Mouse (Mus musculus) kidney, embryonic 14.5 days (tissue): ENCODE measurements around the gene Zdhhc7. TPM values are rescaled to one million over a fixed set of nuclear protein-coding genes. Genes with fewer than 3 reads are reported as not detected.
A peak's percentile ranks its signal among the peaks of the same experiment; 100 is the strongest.

Experiments
- ATAC-seq: fragments of 200-750 bp; cut with Nextera tagmentation; 2 replicates; pipeline ENCODE4 v1.8.0; 2017; ENCODE audit warnings: moderate number of reproducible peaks, mild to moderate bottlenecking, moderate TSS enrichment, moderate library complexity; ENCODE audit not compliant: low FRiP score, low TSS enrichment
- H3K27ac ChIP-seq: fragments of 300-500 bp; sonication (generic); 2 replicates; pipeline ENCODE4 v1.5.1; 2014; ENCODE audit warnings: low read depth, mild to moderate bottlenecking, low read length, moderate library complexity, mixed read lengths
- H3K27me3 ChIP-seq: fragments of 300-500 bp; sonication (generic); 2 replicates; pipeline ENCODE4 v1.6.1; 2014; ENCODE audit warnings: mild to moderate bottlenecking, low read length; ENCODE audit not compliant: control insufficient read depth, insufficient read depth
- H3K36me3 ChIP-seq: fragments of 300-500 bp; sonication (generic); 2 replicates; pipeline ENCODE4 v1.6.1; 2014; ENCODE audit warnings: low read length, mixed read lengths; ENCODE audit not compliant: control insufficient read depth, insufficient read depth
- H3K4me1 ChIP-seq: fragments of 300-500 bp; sonication (generic); 2 replicates; pipeline ENCODE4 v1.6.1; 2014; ENCODE audit warnings: low read length, mixed read lengths; ENCODE audit not compliant: control insufficient read depth, insufficient read depth
- H3K4me2 ChIP-seq: fragments of 300-500 bp; sonication (generic); replicated peaks from 2 replicates; pipeline ENCODE4 v1.6.1; 2014; ENCODE audit warnings: low read depth, mild to moderate bottlenecking, low read length
- H3K4me3 ChIP-seq: fragments of 300-500 bp; sonication (generic); 2 replicates; pipeline ENCODE4 v1.5.1; 2014; ENCODE audit warnings: mild to moderate bottlenecking, low read length
- H3K9ac ChIP-seq: fragments of 300-500 bp; sonication (generic); 2 replicates; pipeline ENCODE4 v1.6.1; 2014; ENCODE audit warnings: low read depth, mild to moderate bottlenecking, low read length, moderate library complexity
- H3K9me3 ChIP-seq: fragments of 300-500 bp; sonication (generic); 2 replicates; pipeline ENCODE4 v1.6.1; 2016; ENCODE audit warnings: low read length; ENCODE audit not compliant: control insufficient read depth
- WGBS: fragments of 180-500 bp; shearing (Covaris S2); extraction: QIAGEN DNeasy Blood & Tissue Kit; methylation state at CpG from one replicate; pipeline ENCODE4 v1.1.7; 2014; 5-methylcytosine and 5-hydroxymethylcytosine counted together
- polyA plus RNA-seq: library from polyadenylated mRNA; unstranded; fragments of >200 nt; fragmentation: Nextera tagmentation; extraction: Ambion mirVana; gene quantifications from 2 replicates; pipeline ENCODE4 v1.2.1, GENCODE M21; 2014

Gene Zdhhc7
- polyA plus RNA-seq, 1 experiment from 2014 or later, result 31.0 TPM

DNA sequence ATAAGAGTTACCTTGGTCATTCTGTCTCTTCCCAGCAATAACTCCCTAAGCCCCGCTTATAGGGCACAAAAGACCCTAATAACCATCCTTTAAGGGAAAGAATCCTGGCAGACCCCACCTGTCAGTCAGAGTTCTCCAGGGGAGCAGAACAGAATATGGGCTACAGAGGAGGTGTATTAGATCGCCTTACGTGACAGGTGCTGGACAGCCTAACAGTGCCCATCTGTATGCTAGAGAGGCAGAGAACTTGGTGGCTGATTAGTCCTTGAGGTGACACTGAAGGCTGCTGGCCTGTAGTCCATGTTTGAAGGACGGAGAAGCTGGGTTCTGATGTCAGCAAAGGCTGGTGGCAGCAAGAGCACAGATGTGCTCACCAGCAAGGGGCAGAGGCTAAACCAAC, 9.7 kb upstream of the Zdhhc7 start:
- H3K9ac ChIP-seq, result no peak overlapping the region
- WGBS, result 82% methylated on average over 4 of the region's 4 CpGs
- H3K36me3 ChIP-seq, result no peaks in the 10 kb centered on the region
- no peak overlapping the region for H3K4me3 ChIP-seq
- peaks cover 12% of the 10 kb centered on the region; the same call in 1 of the 2 replicates for H3K4me1 ChIP-seq
- no peak overlapping the region for H3K27ac ChIP-seq
- H3K9me3 ChIP-seq, result no peaks in the 10 kb centered on the region
- no peak for ATAC-seq
- peaks cover 16% of the 10 kb centered on the region for H3K27me3 ChIP-seq
- no peak overlapping the region for H3K4me2 ChIP-seq

DNA sequence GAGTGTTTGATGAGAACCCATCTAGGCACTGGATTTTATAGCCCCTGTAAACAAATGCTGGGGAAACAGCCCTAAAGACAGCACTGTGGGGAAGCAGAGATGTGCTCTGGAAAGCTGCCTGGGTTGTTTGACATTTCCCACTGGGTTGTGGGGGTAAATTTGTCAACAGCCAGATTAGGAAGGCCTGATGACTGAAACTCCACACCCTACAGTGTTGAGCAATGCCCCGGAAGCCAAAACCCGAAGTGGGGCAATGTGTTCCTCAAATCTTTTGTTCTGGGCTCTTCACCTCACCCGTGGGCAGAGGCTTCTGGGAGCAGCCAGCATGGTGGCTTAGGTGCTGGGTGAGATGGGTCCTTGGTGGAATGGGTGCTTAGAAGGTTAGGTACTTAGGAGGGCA, 7.9 kb upstream of the Zdhhc7 start:
- no peak overlapping the region for H3K4me2 ChIP-seq
- ATAC-seq, result no peak
- H3K27ac ChIP-seq, result no peak overlapping the region
- H3K4me3 ChIP-seq, result no peak overlapping the region
- H3K4me1 ChIP-seq, result peaks cover 7% of the 10 kb centered on the region; the same call in 1 of the 2 replicates
- peaks cover 1% of the 10 kb centered on the region; the same call in 1 of the 2 replicates for H3K27me3 ChIP-seq
- 36% methylated on average over 3 of the region's 3 CpGs for WGBS
- no peaks in the 10 kb centered on the region for H3K36me3 ChIP-seq
- no peak overlapping the region for H3K9ac ChIP-seq
- H3K9me3 ChIP-seq, result no peaks in the 10 kb centered on the region

DNA sequence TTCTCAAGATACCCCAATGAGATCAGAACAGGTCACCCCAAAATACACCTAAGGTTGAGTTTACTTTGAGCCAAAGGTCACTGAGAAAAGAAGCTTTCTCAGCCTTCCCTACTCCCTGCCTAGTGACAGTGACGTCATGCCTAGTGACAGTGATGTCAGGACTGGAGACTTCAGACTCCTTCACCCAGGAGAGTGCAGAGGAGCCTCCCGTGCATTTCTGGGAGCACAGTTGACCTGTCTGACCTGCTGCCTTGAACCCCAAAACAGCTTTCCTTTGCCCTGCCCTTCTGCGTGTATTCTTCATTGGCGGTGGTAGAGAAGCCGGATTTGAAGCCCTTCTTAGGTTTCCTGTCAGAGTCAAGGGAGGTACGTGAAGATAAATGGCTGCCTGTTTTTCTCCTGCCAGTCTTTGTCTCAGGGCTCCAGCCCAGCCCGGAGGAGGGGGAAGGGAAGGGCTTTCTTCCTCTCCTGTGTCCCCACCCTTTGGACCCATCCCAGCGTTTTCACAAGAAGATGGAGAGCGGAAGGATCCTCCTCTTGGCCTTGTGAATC, 3.5 kb upstream of the Zdhhc7 start:
- no peak overlapping the region for H3K27ac ChIP-seq
- no peaks in the 10 kb centered on the region for H3K36me3 ChIP-seq
- no peak overlapping the region for H3K4me3 ChIP-seq
- H3K4me1 ChIP-seq, result peaks cover 20% of the 10 kb centered on the region
- no peak for ATAC-seq
- no peaks in the 10 kb centered on the region for H3K9me3 ChIP-seq
- WGBS, result 48% methylated on average over 9 of the region's 9 CpGs
- H3K4me2 ChIP-seq, result no peak overlapping the region
- H3K27me3 ChIP-seq, result no peaks in the 10 kb centered on the region
- no peak overlapping the region for H3K9ac ChIP-seq

DNA sequence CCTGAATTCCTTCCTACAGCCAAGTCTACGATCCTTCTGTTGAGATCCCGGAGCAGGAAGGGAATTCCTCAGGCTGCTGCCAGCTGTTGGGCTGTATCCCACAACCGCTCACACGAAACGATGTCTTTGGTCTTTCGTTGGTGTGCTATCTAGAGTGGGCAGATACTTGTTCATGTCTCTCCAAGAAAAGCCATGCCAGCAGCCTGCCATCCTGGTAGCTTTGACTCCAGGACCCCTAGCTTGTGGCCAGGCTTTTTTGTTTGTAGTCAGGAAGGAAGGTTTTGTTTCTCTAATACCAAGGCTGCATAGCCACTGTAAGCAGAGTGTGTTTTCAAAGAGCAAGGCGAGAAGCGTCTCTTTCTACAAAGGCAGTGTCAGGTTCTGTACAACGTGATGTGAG, 2.6 kb upstream of the Zdhhc7 start:
- WGBS, result 87% methylated on average over 9 of the region's 9 CpGs
- Histone ChIP-seq H3K4me3 (no peak overlapping the region), H3K27ac (no peak overlapping the region), H3K9me3 (no peaks in the 10 kb centered on the region), H3K27me3 (no peaks in the 10 kb centered on the region), H3K9ac (no peak overlapping the region), H3K4me1 (peaks cover 21% of the 10 kb centered on the region), H3K36me3 (no peaks in the 10 kb centered on the region), H3K4me2 (no peak overlapping the region)
- no peak for ATAC-seq

DNA sequence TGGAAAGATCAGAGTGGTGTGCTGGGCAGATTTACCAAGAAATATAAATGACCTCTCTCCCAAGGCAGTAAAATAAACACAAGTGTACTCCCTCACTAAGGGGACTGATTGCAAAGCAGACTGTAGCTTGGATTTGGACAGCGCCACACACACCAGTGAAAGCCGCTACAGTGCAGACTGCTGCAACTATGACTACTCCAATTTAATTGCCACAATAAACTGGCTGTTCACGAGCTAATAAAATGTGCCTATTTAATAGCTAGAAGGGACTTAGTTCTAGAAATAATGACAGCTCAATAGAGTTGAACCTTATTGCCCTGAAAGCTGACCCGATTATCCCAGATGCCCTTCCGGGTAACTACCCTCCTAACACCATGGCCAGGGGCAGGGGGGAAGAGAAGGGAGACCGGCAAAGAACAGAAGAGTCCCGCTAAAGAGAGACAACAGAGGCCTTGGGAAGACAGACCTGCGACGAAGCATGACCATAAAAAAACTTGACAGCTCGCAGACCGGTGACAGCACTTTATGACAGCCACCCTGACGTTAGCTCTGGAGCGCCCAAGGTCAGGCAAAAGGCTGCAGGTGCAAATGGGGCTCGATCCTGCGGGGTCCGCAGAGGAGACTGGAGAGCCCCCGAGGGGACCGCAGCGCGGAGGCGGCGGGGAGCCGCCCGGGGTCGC, 754 bp downstream of the Zdhhc7 start:
- 0 out of 2 replicates have a peak, but pooled peaks have one; percentile 4 for ATAC-seq
- Histone ChIP-seq H3K27me3 (no peaks in the 10 kb centered on the region), H3K4me2 (peak overlapping the region; percentile 97), H3K9ac (peak overlapping the region; percentile 88), H3K9me3 (no peaks in the 10 kb centered on the region), H3K4me3 (peak overlapping the region; percentile 89), H3K4me1 (peaks cover 21% of the 10 kb centered on the region), H3K27ac (no peak overlapping the region), H3K36me3 (no peaks in the 10 kb centered on the region)
- WGBS, result 2% methylated on average over 25 of the region's 25 CpGs

DNA sequence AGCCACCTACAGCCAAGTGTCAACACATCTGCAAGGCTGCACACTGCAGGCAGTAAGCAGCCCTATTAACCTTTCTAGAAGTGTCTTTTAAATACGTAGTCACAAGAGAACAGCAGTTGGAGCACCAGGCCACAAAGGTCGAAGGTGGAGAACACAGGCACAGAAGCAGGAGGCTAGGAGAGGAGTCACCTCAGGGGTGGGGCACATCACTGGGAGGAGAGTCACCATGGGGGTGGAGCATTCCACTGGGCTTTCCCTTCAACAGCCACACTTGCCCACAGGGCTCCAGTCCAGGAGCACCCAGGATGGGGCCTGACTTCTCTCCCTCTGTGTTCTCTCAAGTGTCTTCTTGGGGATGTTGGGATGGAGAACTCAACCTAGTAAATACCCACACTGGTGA, 4.8 kb downstream of the Zdhhc7 start:
- Histone ChIP-seq H3K36me3 (peaks cover 16% of the 10 kb centered on the region), H3K27me3 (no peaks in the 10 kb centered on the region), H3K9ac (no peak overlapping the region), H3K27ac (no peak overlapping the region), H3K4me2 (no peak overlapping the region), H3K4me1 (peaks cover 8% of the 10 kb centered on the region), H3K9me3 (no peaks in the 10 kb centered on the region), H3K4me3 (no peak overlapping the region)
- WGBS, result 70% methylated on average over 2 of the region's 2 CpGs
- ATAC-seq, result no peak

DNA sequence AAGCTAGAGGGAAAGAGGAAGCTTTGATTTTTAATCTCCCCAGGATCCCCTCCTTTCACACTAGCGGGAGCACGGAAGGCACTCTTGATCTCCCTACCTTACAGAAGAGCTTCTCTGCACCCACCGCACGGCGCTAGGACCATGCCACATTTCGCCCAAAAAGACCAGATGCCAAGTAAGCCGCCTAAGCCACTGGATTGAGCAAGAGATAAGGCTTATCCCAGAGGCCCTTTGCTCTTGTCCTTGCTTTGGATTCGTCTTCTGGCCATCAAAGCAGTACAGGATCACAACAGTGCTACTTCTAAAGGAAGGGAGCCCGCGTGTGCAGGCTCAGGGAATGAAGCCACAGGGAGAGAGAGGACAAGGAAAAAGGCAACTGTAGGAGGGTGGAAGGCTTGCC, 6.5 kb downstream of the Zdhhc7 start:
- no peaks in the 10 kb centered on the region for H3K27me3 ChIP-seq
- H3K27ac ChIP-seq, result no peak overlapping the region
- H3K4me1 ChIP-seq, result peaks cover under 1% of the 10 kb centered on the region; the same call in 1 of the 2 replicates
- no peak overlapping the region for H3K9ac ChIP-seq
- H3K4me3 ChIP-seq, result no peak overlapping the region
- ATAC-seq, result no peak
- 90% methylated on average over 10 of the region's 10 CpGs for WGBS
- H3K4me2 ChIP-seq, result no peak overlapping the region
- no peaks in the 10 kb centered on the region for H3K9me3 ChIP-seq
- H3K36me3 ChIP-seq, result peaks cover 31% of the 10 kb centered on the region

DNA sequence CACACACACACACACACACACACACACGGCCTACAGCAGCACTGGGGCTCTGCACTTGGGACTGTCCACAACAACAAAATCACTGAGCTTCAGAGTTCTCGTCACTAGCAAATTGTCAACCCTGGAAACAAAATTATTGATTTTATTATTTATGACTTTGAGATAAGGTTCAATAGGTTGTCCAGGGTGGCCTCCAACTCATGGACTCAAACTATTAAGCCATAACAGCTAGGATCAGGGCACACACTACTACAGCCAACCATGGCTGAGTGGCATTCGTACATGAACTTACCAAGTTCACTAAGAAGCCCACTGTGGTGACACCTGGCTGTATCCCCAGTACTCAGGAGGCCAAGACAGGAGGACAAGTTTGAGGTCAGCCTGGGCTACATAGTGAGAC, 8.2 kb downstream of the Zdhhc7 start:
- peaks cover 34% of the 10 kb centered on the region for H3K36me3 ChIP-seq
- 91% methylated on average over 3 of the region's 3 CpGs for WGBS
- H3K9me3 ChIP-seq, result no peaks in the 10 kb centered on the region
- H3K4me2 ChIP-seq, result no peak overlapping the region
- H3K9ac ChIP-seq, result no peak overlapping the region
- H3K4me3 ChIP-seq, result no peak overlapping the region
- no peaks in the 10 kb centered on the region for H3K4me1 ChIP-seq
- H3K27me3 ChIP-seq, result no peaks in the 10 kb centered on the region
- ATAC-seq, result no peak
- H3K27ac ChIP-seq, result no peak overlapping the region

DNA sequence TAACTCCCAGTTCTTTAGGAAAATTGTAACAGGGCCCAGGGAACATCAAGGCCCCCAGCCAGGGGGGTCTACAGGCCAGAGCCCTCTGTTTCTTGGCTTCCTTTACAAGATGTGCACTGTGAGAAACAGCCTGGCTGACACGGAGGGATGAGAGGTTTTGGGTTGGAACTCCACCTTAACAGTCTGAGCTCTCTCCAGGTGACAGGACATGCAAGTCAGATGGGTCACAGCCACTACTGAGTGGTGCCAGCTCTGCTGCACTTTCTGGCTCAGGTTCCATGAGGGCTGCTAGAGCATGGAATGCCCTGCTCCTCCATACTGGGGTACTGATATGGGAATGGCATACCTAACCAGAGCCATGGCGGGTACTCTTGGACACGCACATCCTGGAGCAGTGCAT, 10.2 kb downstream of the Zdhhc7 start:
- ATAC-seq, result no peak
- Histone ChIP-seq H3K27ac (no peak overlapping the region), H3K27me3 (no peaks in the 10 kb centered on the region), H3K36me3 (peaks cover 53% of the 10 kb centered on the region), H3K9ac (no peak overlapping the region), H3K4me2 (no peak overlapping the region), H3K4me1 (no peaks in the 10 kb centered on the region), H3K9me3 (no peaks in the 10 kb centered on the region), H3K4me3 (no peak overlapping the region)
- WGBS, result 94% methylated on average over 3 of the region's 3 CpGs
